In genomic region chr3:52926549-52926948, GRCm38 (mm10) we compare ENCODE assay signal across 25 mouse cellular contexts.
DNase-seq lines count a peak whose midpoint lies in the region; ATAC-seq lines count a peak whose summit lies in the region.
"Had no signal": no experiment of that assay in that cellular context is flagged by ENCODE, and none has a peak within 500 bp of the region (broad histone marks: within the 10 kb centered on the region; RNA-seq: fewer than 3 reads in every experiment).

No protein-coding gene starts in this region.

- no peaks in the 10 kb centered on the region for H3K36me3 ChIP-seq in embryonic facial prominence, embryonic 14.5 days (ENCODE audit: control insufficient read depth, insufficient read depth, low read length)
- no peaks in the 10 kb centered on the region for H3K36me3 ChIP-seq in embryonic facial prominence, embryonic 10.5 days (replicated peaks)
- H3K36me3 ChIP-seq: embryonic facial prominence, embryonic 13.5 days; heart, embryonic 15.5 days; limb, embryonic 13.5 days; liver, embryonic 13.5 days; midbrain, embryonic 10.5 days; neural tube, embryonic 15.5 days had no signal

- H3K4me2 ChIP-seq in embryonic facial prominence, embryonic 14.5 days (ENCODE audit: low read depth, low read length) = no peak overlapping the region
- H3K4me2 ChIP-seq: embryonic facial prominence, embryonic 13.5 days; forebrain, embryonic 13.5 days; heart, embryonic 15.5 days; hindbrain, embryonic 14.5 days; limb, embryonic 13.5 days; liver, embryonic 13.5 days; lung, embryonic 14.5 days; neural tube, embryonic 15.5 days had no signal

- intact Hi-C loops in left cerebral cortex, postnatal 4 days (cut with DNase I) = no loop called here
- intact Hi-C loops in left cerebral cortex, postnatal 25 days (cut with DNase I) = no loop called here

- peak; percentile 56 for DNase-seq in embryonic facial prominence, embryonic 14.5 days (ENCODE audit: low spot score)
- DNase-seq in embryonic facial prominence, embryonic 10.5 days (ENCODE audit: low spot score) = no peak
- peak; percentile 31 for DNase-seq in left cerebral cortex, postnatal 4 days
- DNase-seq in left cerebral cortex, postnatal 25 days (ENCODE audit: low spot score in 2 of 2) = no peak
- DNase-seq in thymus, postnatal 14 days = peak; percentile 26
- DNase-seq in thymus, postnatal 0 days (ENCODE audit: low spot score) = no peak
- no peak for DNase-seq in urinary bladder, adult 2 months (ENCODE audit: low spot score)
- DNase-seq in Muller cell, postnatal 12 days (ENCODE audit: inconsistent ontology term) = no peak
- DNase-seq: adrenal gland, postnatal 36 days; cerebellum, adult 11 months; cerebellum, postnatal 14 days; gastrocnemius, adult 2 months; heart, postnatal 4 days; layer of hippocampus, postnatal 36 days; liver, embryonic 13.5 days; right cerebral cortex, adult 18-20 months had no signal

- no peak overlapping the region for H3K9ac ChIP-seq in embryonic facial prominence, embryonic 14.5 days (ENCODE audit: low read depth, low read length)
- H3K9ac ChIP-seq: embryonic facial prominence, embryonic 13.5 days; forebrain, embryonic 13.5 days; heart, embryonic 15.5 days; hindbrain, embryonic 14.5 days; limb, embryonic 13.5 days; liver, embryonic 13.5 days; lung, embryonic 14.5 days; neural tube, embryonic 15.5 days had no signal

- no peak overlapping the region for H3K27ac ChIP-seq in embryonic facial prominence, embryonic 14.5 days (replicated peaks; ENCODE audit: low read depth, low read length)
- no peak overlapping the region for H3K27ac ChIP-seq in embryonic facial prominence, embryonic 10.5 days (replicated peaks)
- H3K27ac ChIP-seq: embryonic facial prominence, embryonic 13.5 days; forebrain, embryonic 13.5 days; gastrocnemius, adult 2 months; heart, embryonic 15.5 days; hindbrain, embryonic 14.5 days; limb, embryonic 13.5 days; liver, embryonic 13.5 days; midbrain, embryonic 10.5 days; neural tube, embryonic 15.5 days had no signal

- H3K9me3 ChIP-seq in embryonic facial prominence, embryonic 14.5 days (ENCODE audit: control insufficient read depth, low read length) = peaks cover 7% of the 10 kb centered on the region; the same call in 1 of the 2 replicates
- 0 out of 2 replicates have a peak, but pooled peaks cover 2% of the 10 kb centered on the region for H3K9me3 ChIP-seq in embryonic facial prominence, embryonic 10.5 days
- H3K9me3 ChIP-seq: embryonic facial prominence, embryonic 13.5 days; forebrain, embryonic 13.5 days; heart, embryonic 15.5 days; liver, embryonic 13.5 days; midbrain, embryonic 10.5 days; neural tube, embryonic 15.5 days had no signal

- 53% methylated on average over 3 of the region's 3 CpGs for WGBS in embryonic facial prominence, embryonic 14.5 days
- 64% methylated on average over 3 of the region's 3 CpGs for whole genome bisulfite sequencing in embryonic facial prominence, embryonic 10.5 days

- H3K4me1 ChIP-seq in embryonic facial prominence, embryonic 14.5 days (ENCODE audit: control insufficient read depth, insufficient read depth, low read length) = peaks cover 2% of the 10 kb centered on the region; the same call in 1 of the 2 replicates
- H3K4me1 ChIP-seq in embryonic facial prominence, embryonic 10.5 days = peaks cover 14% of the 10 kb centered on the region
- H3K4me1 ChIP-seq: heart, embryonic 15.5 days; liver, embryonic 13.5 days; neural tube, embryonic 15.5 days had no signal

- no peak overlapping the region for H3K4me3 ChIP-seq in embryonic facial prominence, embryonic 14.5 days (ENCODE audit: low read depth, low read length)
- no peak overlapping the region for H3K4me3 ChIP-seq in embryonic facial prominence, embryonic 10.5 days
- H3K4me3 ChIP-seq: embryonic facial prominence, embryonic 13.5 days; forebrain, embryonic 13.5 days; gastrocnemius, adult 2 months; heart, embryonic 15.5 days; limb, embryonic 13.5 days; liver, embryonic 13.5 days; midbrain, embryonic 10.5 days; neural tube, embryonic 15.5 days had no signal

- H3K27me3 ChIP-seq in embryonic facial prominence, embryonic 14.5 days (replicated peaks; ENCODE audit: control insufficient read depth, insufficient read depth, low read length) = no peaks in the 10 kb centered on the region
- H3K27me3 ChIP-seq in embryonic facial prominence, embryonic 10.5 days (replicated peaks; ENCODE audit: low read depth, poor library complexity, severe bottlenecking) = no peaks in the 10 kb centered on the region
- H3K27me3 ChIP-seq: forebrain, embryonic 13.5 days; heart, embryonic 15.5 days; limb, embryonic 13.5 days; liver, embryonic 13.5 days; neural tube, embryonic 15.5 days had no signal

- peak; percentile 75; the same call in 1 of the 2 replicates for ATAC-seq in embryonic facial prominence, embryonic 14.5 days (ENCODE audit: low read depth)
- ATAC-seq: forebrain, embryonic 13.5 days; intestine, embryonic 16.5 days had no signal

Comparison
In these comparisons a context has a peak if more than half of its experiments do, and no peak if none do; other contexts are left out.
1. DNase-seq: peak in embryonic facial prominence, embryonic 14.5 days (single experiment), left cerebral cortex, postnatal 4 days (single experiment) and thymus, postnatal 14 days (single experiment); none in embryonic facial prominence, embryonic 10.5 days (single experiment), left cerebral cortex, postnatal 25 days (0 of 2), thymus, postnatal 0 days (single experiment), urinary bladder, adult 2 months (single experiment) and Muller cell, postnatal 12 days (single experiment).